Mouse (Mus musculus): ENCODE measurements around the gene Zfp689.

DNA sequence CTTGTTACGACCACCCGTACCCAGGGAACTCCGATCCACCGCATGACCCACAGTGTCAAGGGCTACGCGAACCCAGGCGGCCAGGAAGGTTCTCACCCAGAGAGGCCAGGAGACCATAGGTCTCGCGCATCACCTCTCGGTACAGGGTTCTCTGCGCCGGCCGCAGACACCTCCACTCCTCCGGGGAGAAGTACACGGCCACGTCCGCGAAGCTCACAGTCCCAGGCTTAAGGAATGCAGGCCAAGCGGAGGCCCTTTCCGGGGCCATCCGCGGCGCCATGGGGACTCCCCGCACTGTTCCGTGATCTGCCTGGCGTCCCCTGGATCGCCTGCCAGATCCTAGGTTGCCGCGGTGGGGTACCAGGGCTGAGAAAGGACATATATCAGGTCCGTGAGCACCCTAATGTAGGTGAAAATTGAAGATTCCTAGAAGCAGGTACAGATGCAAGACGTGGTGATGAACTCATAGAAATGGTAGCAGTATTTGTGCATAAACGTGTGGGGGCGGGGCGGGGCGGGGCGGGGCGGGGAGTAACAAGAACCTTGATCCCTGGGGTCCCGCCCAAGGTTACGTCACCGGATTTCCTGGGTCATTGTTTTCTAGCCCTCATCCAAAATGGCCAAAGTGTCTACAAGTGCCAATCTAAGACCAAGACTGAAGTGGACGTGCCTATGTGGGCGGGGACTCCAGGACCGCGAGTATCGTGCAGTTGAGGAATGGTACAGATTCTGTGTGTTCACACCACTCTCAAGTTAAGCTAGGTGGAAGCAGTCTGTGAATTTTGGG, 55.6 kb downstream of the Zfp689 start, which contains the start of gene E430018J23Rik:
- no peak for TF ChIP-seq CTCF (IDR thresholded peaks at IDR 0.05; ENCODE audit: low read depth)
- TF ChIP-seq EP300 (optimal IDR thresholded peaks at IDR 0.05), result no peak

Measured in stomach, postnatal 0 days (tissue).